ENCODE assay signal across 17 mouse cellular contexts in genomic region chr1:63473696-63474095, GRCm38 (mm10). TPM values are rescaled to one million over a fixed set of nuclear protein-coding genes. Genes with fewer than 3 reads are reported as not detected.
DNase-seq lines count a peak whose midpoint lies in the region; ATAC-seq and TF ChIP-seq lines count a peak whose summit lies in the region.
"Had no signal": no experiment of that assay in that cellular context is flagged by ENCODE, and none has a peak within 500 bp of the region (broad histone marks: within the 10 kb centered on the region; RNA-seq: fewer than 3 reads in every experiment).

No protein-coding gene starts in this region.

- H3K4me2 ChIP-seq in liver, embryonic 12.5 days, result no peak overlapping the region
- H3K4me2 ChIP-seq: limb, embryonic 15.5 days; lung, embryonic 14.5 days had no signal

- H3K36me3 ChIP-seq in forebrain, embryonic 10.5 days (replicated peaks), result no peaks in the 10 kb centered on the region
- H3K36me3 ChIP-seq in liver, embryonic 12.5 days, result no peaks in the 10 kb centered on the region
- H3K36me3 ChIP-seq: limb, embryonic 15.5 days had no signal

- H3K27ac ChIP-seq in forebrain, embryonic 10.5 days, result peak overlapping the region; percentile 68
- no peak overlapping the region for H3K27ac ChIP-seq in left cerebral cortex, adult 2 months
- no peak overlapping the region for H3K27ac ChIP-seq in liver, embryonic 12.5 days
- H3K27ac ChIP-seq: limb, embryonic 15.5 days; macrophage had no signal

- DNase-seq in embryo, embryonic 10 days (ENCODE audit: low spot score), result peak; percentile 27
- DNase-seq in embryo, embryonic 9.5 days (ENCODE audit: extremely low spot score), result no peak
- peak; percentile 19 for DNase-seq in kidney, postnatal 14 days
- DNase-seq in kidney, postnatal 36 days, result no peak
- no peak for DNase-seq in forebrain, embryonic 10.5 days (ENCODE audit: extremely low spot score, low spot score)
- peak; percentile 17 for DNase-seq in mesoderm, embryonic 11.5 days (ENCODE audit: low read depth, low spot score)
- DNase-seq in left cerebral cortex, adult 2 months (ENCODE audit: extremely low spot score in 1 of 2, low spot score in 2 of 2), result no peak
- DNase-seq: adrenal gland, postnatal 10 days; cerebellum, adult 9-10 months; gastrocnemius, postnatal 14 days; lung, embryonic 14.5 days; right cerebral cortex, postnatal 25 days; thymus, postnatal 4 days had no signal

- no peak for TF ChIP-seq CTCF in left cerebral cortex, adult 2 months (IDR thresholded peaks at IDR 0.05)

- no peaks in the 10 kb centered on the region for H3K27me3 ChIP-seq in forebrain, embryonic 10.5 days (ENCODE audit: poor library complexity, severe bottlenecking)
- H3K27me3 ChIP-seq in liver, embryonic 12.5 days (replicated peaks), result no peaks in the 10 kb centered on the region; the same call in 1 of the 2 replicates
- H3K27me3 ChIP-seq: limb, embryonic 15.5 days had no signal

- 31% methylated on average over 8 of the region's 8 CpGs for WGBS in forebrain, embryonic 10.5 days
- 69% methylated on average over 8 of the region's 8 CpGs for WGBS in liver, embryonic 12.5 days (ENCODE audit: insufficient replicate concordance)

- H3K4me3 ChIP-seq in forebrain, embryonic 10.5 days, result no peak overlapping the region
- H3K4me3 ChIP-seq in left cerebral cortex, adult 2 months, result no peak overlapping the region
- H3K4me3 ChIP-seq in liver, embryonic 12.5 days, result no peak overlapping the region
- H3K4me3 ChIP-seq: limb, embryonic 15.5 days had no signal

- no peak for ATAC-seq in liver, embryonic 12.5 days
- ATAC-seq: inflammation-experienced regulatory T-cells, adult 6 months had no signal

- peaks cover 39% of the 10 kb centered on the region for H3K4me1 ChIP-seq in forebrain, embryonic 10.5 days
- no peaks in the 10 kb centered on the region for H3K4me1 ChIP-seq in liver, embryonic 12.5 days
- H3K4me1 ChIP-seq: limb, embryonic 15.5 days had no signal

- intact Hi-C loops in left cerebral cortex, adult 2 months (cut with DNase I), result no loop called here

- no peak overlapping the region for H3K9ac ChIP-seq in liver, embryonic 12.5 days
- H3K9ac ChIP-seq: limb, embryonic 15.5 days; lung, embryonic 14.5 days had no signal

- no peaks in the 10 kb centered on the region for H3K9me3 ChIP-seq in forebrain, embryonic 10.5 days
- no peaks in the 10 kb centered on the region for H3K9me3 ChIP-seq in liver, embryonic 12.5 days (replicated peaks)
- H3K9me3 ChIP-seq: limb, embryonic 15.5 days had no signal

RNA-seq across cellular contexts. Expression of gene Adam23, which starts 28.0 kb away (rescaled TPM):
- polyA plus RNA-seq in forebrain, embryonic 10.5 days (2016; fragmentation: Nextera tagmentation; extraction: Ambion mirVana), result 3.6 and 3.7 TPM in 2 replicates
- 100 to 1,000 TPM; 146 to 155 TPM for total RNA-seq in left cerebral cortex, adult 2 months (2021)
- polyA plus RNA-seq in liver, embryonic 12.5 days (2016; fragmentation: Nextera tagmentation; extraction: Ambion mirVana), result 0.13 and 0.49 TPM in 2 replicates
- polyA plus RNA-seq: macrophage had no signal

Comparison
In these comparisons a context has a peak if more than half of its experiments do, and no peak if none do; other contexts are left out.
1. DNase-seq: peak in embryo, embryonic 10 days (single experiment), kidney, postnatal 14 days (single experiment) and mesoderm, embryonic 11.5 days (single experiment); none in embryo, embryonic 9.5 days (single experiment), kidney, postnatal 36 days (0 of 2), forebrain, embryonic 10.5 days (single experiment) and left cerebral cortex, adult 2 months (0 of 2).